Mouse (Mus musculus) ovary, adult 10 weeks (tissue): ENCODE measurements around the gene Mrm3. TPM values are rescaled to one million over a fixed set of nuclear protein-coding genes. Genes with fewer than 3 reads are reported as not detected.

Experiments used
- polyA plus RNA-seq: library from polyadenylated mRNA; stranded (reverse); fragments of 350-450 nt; fragmentation: Illumina TruSeq; extraction: RNeasy Lipid Tissue Mini Kit (QIAGEN cat#74804); gene quantifications from one replicate; pipeline ENCODE4 v1.2.3, GENCODE M21; 2014

The Mrm3 gene
- polyA plus RNA-seq: 1.3 TPM

DNA sequence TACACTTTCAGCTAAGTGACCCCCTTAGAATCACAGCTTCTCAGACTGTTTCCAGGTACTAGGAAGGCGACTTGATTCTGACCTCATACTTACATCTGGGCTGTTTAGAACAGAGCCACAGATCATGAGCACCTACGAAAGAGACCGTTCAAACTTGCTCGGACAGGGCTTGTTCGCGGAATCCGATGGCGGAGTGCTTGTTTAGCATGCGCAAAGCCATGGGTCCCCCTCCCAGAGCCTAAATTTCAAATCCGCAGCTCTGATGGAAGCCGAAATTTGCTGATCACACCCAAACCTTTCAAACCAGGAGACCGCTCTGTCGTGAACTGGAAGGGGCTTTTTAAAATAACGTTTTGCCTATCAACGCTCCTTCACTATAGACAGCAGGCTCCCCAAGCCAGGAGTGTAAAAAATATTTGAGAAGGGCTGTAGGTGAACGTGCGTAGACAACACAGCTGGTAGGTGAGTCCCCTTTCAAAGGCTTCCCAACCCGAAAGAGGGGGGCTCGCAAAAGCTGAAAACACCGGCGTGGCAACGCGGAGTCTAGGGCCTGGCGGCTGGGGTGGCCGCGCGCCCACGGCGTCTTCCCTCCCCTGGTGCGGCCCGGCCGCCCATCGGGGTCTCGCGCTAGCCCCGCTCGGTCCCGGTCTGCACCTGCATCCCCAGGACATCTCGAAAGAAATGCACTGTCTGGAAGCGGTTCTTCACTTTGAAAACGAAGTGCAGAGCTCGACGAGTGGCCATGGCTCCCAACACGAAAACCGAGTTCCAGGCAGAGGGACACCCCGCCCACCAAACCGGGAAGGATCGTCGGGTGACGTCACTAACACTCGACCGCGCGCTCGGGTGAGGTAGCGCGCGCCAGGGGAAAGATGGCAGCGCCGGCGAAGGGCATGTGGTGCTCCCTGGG is at the start of gene Mrm3, which contains the start of gene Glod4:
Mrm3 (plus strand) TSS at position 815 of the 910 bp plus-strand sequence.
Glod4 (minus strand) TSS at position 825 of the 910 bp plus-strand sequence.

DNA sequence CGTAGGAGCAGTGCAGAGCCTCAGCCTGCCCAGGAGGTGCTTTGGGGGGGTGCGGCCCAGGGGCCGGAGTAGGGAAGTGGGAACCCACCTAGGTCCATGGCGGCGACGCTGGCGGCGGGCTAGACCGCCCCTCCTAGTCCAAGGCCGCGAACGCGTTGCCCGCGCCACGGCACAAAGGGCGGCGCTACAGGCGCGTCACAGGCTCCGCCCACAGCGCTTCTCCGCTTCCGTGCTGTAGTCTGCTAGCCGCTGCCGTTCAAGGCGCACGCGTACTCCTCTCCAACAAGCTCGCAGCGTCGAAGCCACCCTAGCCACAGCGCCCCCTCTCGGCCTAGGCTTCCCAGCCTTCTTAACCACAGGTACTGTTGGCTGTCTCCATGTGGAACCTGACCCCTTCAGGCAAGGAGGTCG is 26.1 kb upstream of the Mrm3 start, which contains the start of the genes Dbil5 and Gemin4:
Dbil5 (plus strand) TSS at position 219 of the 411 bp plus-strand sequence.
Gemin4 (minus strand) TSS at position 275 of the 411 bp plus-strand sequence.

Other genes with a start within 250 kb of the Mrm3 start
- 4.2 TPM for gene 1700016K19Rik, start 243.8 kb upstream of the Mrm3 start, polyA plus RNA-seq
- gene Rflnb, start 215.9 kb upstream of the Mrm3 start, polyA plus RNA-seq: 27.5 TPM
- 37.7 TPM for gene Vps53, start 64.1 kb upstream of the Mrm3 start, polyA plus RNA-seq
- gene Fam57a, start 64.0 kb upstream of the Mrm3 start, polyA plus RNA-seq: 9.0 TPM
- gene Dbil5, start 26.1 kb upstream of the Mrm3 start, polyA plus RNA-seq: not detected
- gene Gemin4, start 26.1 kb upstream of the Mrm3 start, polyA plus RNA-seq: 3.9 TPM
- gene Glod4, start within 50 bp of the Mrm3 start, polyA plus RNA-seq: 168 TPM
- gene Nxn, start 155.4 kb downstream of the Mrm3 start, polyA plus RNA-seq: 9.1 TPM
- 6.6 TPM for gene Timm22, start 163.2 kb downstream of the Mrm3 start, polyA plus RNA-seq